Mouse (Mus musculus): ENCODE measurements around the gene Slfn4.
"Not testable (repeated sequence)": the region's sequence is repeated elsewhere in the genome, so short reads cannot be mapped to it uniquely, and the experiment has no call there.

Slfn4 gene

GRCm38 (mm10) chr11:83174948-83175539, at the start of gene Slfn4:
Gene Slfn4, plus strand, starts transcription at chr11:83175186.
- no peak for DNase-seq (ENCODE audit: low read depth)

- DNase-seq (ENCODE audit: low read depth): not testable (repeated sequence)
Observed at GRCm38 (mm10) chr11:83125633-83126032, 49.4 kb upstream of the Slfn4 start.

GRCm38 (mm10) chr11:83137253-83137652, 37.7 kb upstream of the Slfn4 start:
- DNase-seq (ENCODE audit: low read depth): not testable (repeated sequence)

- not testable (repeated sequence) for DNase-seq (ENCODE audit: low read depth)
Observed at GRCm38 (mm10) chr11:83148939-83149338, 26.0 kb upstream of the Slfn4 start.

GRCm38 (mm10) chr11:83191134-83191893, 16.3 kb downstream of the Slfn4 start, which contains the start of gene Slfn3:
Gene Slfn3, plus strand, starts transcription at chr11:83191330.
- no peak for DNase-seq (ENCODE audit: low read depth)

GRCm38 (mm10) chr11:83192001-83192400, 17.0 kb downstream of the Slfn4 start:
- DNase-seq (ENCODE audit: low read depth): peak; percentile 3

GRCm38 (mm10) chr11:83205002-83205401, 30.0 kb downstream of the Slfn4 start:
- DNase-seq (ENCODE audit: low read depth): no peak

- no peak for DNase-seq (ENCODE audit: low read depth)
Observed at GRCm38 (mm10) chr11:83216119-83216518, 41.1 kb downstream of the Slfn4 start.

GRCm38 (mm10) chr11:83221328-83221877, 46.4 kb downstream of the Slfn4 start:
- DNase-seq (ENCODE audit: low read depth): no peak

- no peak for DNase-seq (ENCODE audit: low read depth)
Observed at GRCm38 (mm10) chr11:83223367-83223766, 48.4 kb downstream of the Slfn4 start.

GRCm38 (mm10) chr11:83223793-83224192, 48.8 kb downstream of the Slfn4 start:
- DNase-seq (ENCODE audit: low read depth): not testable (repeated sequence)

- no peak for DNase-seq (ENCODE audit: low read depth)
Observed at GRCm38 (mm10) chr11:83224217-83224616, 49.2 kb downstream of the Slfn4 start.

GRCm38 (mm10) chr11:83224750-83225149, 49.8 kb downstream of the Slfn4 start:
- DNase-seq (ENCODE audit: low read depth): no peak

- no peak for DNase-seq (ENCODE audit: low read depth)
Observed at GRCm38 (mm10) chr11:83225371-83225960, 50.5 kb downstream of the Slfn4 start.

GRCm38 (mm10) chr11:83227926-83228723, 53.1 kb downstream of the Slfn4 start:
- no peak for DNase-seq (ENCODE audit: low read depth)

GRCm38 (mm10) chr11:83230966-83231365, 56.0 kb downstream of the Slfn4 start:
- DNase-seq (ENCODE audit: low read depth): no peak

GRCm38 (mm10) chr11:83233621-83234020, 58.6 kb downstream of the Slfn4 start:
- DNase-seq (ENCODE audit: low read depth): not testable (repeated sequence)

- not testable (repeated sequence) for DNase-seq (ENCODE audit: low read depth)
Observed at GRCm38 (mm10) chr11:83237390-83237789, 62.4 kb downstream of the Slfn4 start.

- no peak for DNase-seq (ENCODE audit: low read depth)
Observed at GRCm38 (mm10) chr11:83238389-83238788, 63.4 kb downstream of the Slfn4 start.

- no peak for DNase-seq (ENCODE audit: low read depth)
Observed at GRCm38 (mm10) chr11:83239811-83240210, 64.8 kb downstream of the Slfn4 start.

All from fibroblast of lung, adult 2 months (primary cell).